Mouse (Mus musculus): ENCODE data around the gene Grik4.
A peak's percentile ranks its signal among the peaks of the same experiment; 100 is the strongest.

Gene Grik4

DNA sequence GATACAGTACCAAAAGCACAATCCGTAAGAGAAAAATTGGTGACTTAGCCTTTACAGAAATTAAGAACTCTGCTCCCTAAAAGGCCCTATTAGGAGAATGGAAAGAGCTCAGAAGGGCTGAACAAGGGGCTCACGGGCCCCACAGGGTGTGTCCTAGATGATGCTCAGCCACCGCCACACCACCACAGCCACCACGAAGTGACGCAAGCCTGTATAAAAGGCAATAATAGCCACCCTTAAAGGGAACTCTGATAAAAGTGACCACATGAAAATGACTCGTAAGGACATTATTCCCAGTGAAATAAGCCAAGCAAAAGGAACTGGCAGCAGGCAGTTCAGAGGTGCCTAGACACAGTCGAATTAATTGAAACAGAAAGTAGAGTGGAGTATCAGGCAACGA is 63.3 kb downstream of the Grik4 start:
- Histone ChIP-seq H3K9me3 (ENCODE audit: low read length) (peaks cover 6% of the 10 kb centered on the region; the same call in 1 of the 2 replicates), H3K4me1 (replicated peaks; ENCODE audit: low read depth, low read length) (peaks cover 54% of the 10 kb centered on the region), H3K4me3 (replicated peaks; ENCODE audit: low read length) (no peak overlapping the region), H3K36me3 (ENCODE audit: insufficient read depth, low read length) (no peaks in the 10 kb centered on the region), H3K27me3 (ENCODE audit: insufficient read depth, low read length) (0 out of 2 replicates have a peak, but pooled peaks cover 4% of the 10 kb centered on the region)
- TF ChIP-seq POU5F1 (IDR thresholded peaks at IDR 0.05; ENCODE audit: borderline replicate concordance, low read length) (no peak), NANOG (IDR thresholded peaks at IDR 0.05; ENCODE audit: borderline replicate concordance, low read length) (no peak), CTCF (conservative IDR thresholded peaks at IDR 0.05; ENCODE audit: low read length) (no peak)

- peaks cover 6% of the 10 kb centered on the region; the same call in 1 of the 2 replicates for H3K9me3 ChIP-seq (ENCODE audit: low read length)
- TF ChIP-seq POU5F1 (IDR thresholded peaks at IDR 0.05; ENCODE audit: borderline replicate concordance, low read length) (peak; percentile 8; the same call in 1 of the 2 replicates), CTCF (conservative IDR thresholded peaks at IDR 0.05; ENCODE audit: low read length) (no peak), NANOG (IDR thresholded peaks at IDR 0.05; ENCODE audit: borderline replicate concordance, low read length) (peak; percentile 47; the same call in 1 of the 2 replicates)
Measured at GRCm38 (mm10) chr9:42878401-42878800, 65.9 kb downstream of the Grik4 start.

DNA sequence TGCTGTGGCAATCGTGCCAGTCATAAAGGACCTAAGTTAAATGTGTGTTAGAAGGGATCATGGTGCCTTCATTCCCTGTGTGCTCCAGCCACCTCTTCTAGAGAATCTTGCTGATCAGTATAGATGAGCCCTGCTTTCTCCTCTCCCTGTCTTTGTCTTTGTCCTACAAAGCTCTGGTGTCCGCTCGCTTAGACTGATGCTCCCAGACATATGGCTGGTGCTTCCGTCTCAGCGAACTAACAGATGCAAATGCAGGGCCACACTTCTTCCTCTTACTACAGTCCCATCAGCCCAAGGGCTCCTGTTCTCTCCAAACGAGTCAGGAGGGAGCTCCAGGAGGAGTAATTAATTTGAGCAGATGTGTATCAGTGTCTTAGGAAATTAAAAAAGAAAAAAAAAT is 71.4 kb downstream of the Grik4 start:
- H3K27me3 ChIP-seq (ENCODE audit: insufficient read depth, low read length): peaks cover 5% of the 10 kb centered on the region; the same call in 1 of the 2 replicates
- H3K9me3 ChIP-seq (ENCODE audit: low read length): peaks cover 9% of the 10 kb centered on the region
- H3K4me3 ChIP-seq (replicated peaks; ENCODE audit: low read length): no peak overlapping the region
- no peak for TF ChIP-seq POU5F1 (IDR thresholded peaks at IDR 0.05; ENCODE audit: borderline replicate concordance, low read length)
- no peak for TF ChIP-seq CTCF (conservative IDR thresholded peaks at IDR 0.05; ENCODE audit: low read length)
- no peak for TF ChIP-seq NANOG (IDR thresholded peaks at IDR 0.05; ENCODE audit: borderline replicate concordance, low read length)
- peaks cover 40% of the 10 kb centered on the region for H3K4me1 ChIP-seq (replicated peaks; ENCODE audit: low read depth, low read length)
- no peaks in the 10 kb centered on the region for H3K36me3 ChIP-seq (ENCODE audit: insufficient read depth, low read length)

More at GRCm38 (mm10) chr9:42878401-42878800, 65.9 kb downstream of the Grik4 start:
- Histone ChIP-seq H3K4me1 (replicated peaks; ENCODE audit: low read depth, low read length) (peaks cover 38% of the 10 kb centered on the region), H3K36me3 (ENCODE audit: insufficient read depth, low read length) (no peaks in the 10 kb centered on the region), H3K4me3 (replicated peaks; ENCODE audit: low read length) (no peak overlapping the region), H3K27me3 (ENCODE audit: insufficient read depth, low read length) (no peaks in the 10 kb centered on the region)

DNA sequence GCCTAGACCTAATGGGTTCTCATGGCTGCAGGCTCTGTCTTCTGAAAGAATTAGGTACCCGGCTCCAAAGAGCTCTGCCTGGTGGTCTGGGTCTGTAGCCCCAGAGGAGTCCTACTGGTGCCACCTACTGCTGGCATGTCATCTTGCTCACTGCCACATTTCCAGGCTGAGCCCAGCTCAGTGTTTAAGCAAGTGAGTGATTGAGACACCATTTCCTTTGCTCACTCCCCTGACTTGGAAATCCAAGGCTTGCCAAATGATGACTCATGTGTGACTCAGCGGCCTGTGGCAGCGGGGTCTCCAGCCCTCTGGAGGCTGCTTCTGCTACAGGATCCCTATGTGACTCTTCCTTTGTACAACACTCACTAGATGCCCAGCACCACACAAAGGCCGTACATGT is 72.6 kb downstream of the Grik4 start:
- Histone ChIP-seq H3K4me3 (replicated peaks; ENCODE audit: low read length) (no peak overlapping the region), H3K27me3 (ENCODE audit: insufficient read depth, low read length) (peaks cover 5% of the 10 kb centered on the region; the same call in 1 of the 2 replicates), H3K36me3 (ENCODE audit: insufficient read depth, low read length) (no peaks in the 10 kb centered on the region), H3K9me3 (ENCODE audit: low read length) (peaks cover 9% of the 10 kb centered on the region), H3K4me1 (replicated peaks; ENCODE audit: low read depth, low read length) (peaks cover 31% of the 10 kb centered on the region)
- TF ChIP-seq CTCF (conservative IDR thresholded peaks at IDR 0.05; ENCODE audit: low read length) (no peak), POU5F1 (IDR thresholded peaks at IDR 0.05; ENCODE audit: borderline replicate concordance, low read length) (no peak), NANOG (IDR thresholded peaks at IDR 0.05; ENCODE audit: borderline replicate concordance, low read length) (no peak)

- Histone ChIP-seq H3K36me3 (ENCODE audit: insufficient read depth, low read length) (no peaks in the 10 kb centered on the region), H3K4me1 (replicated peaks; ENCODE audit: low read depth, low read length) (peaks cover 45% of the 10 kb centered on the region), H3K4me3 (replicated peaks; ENCODE audit: low read length) (no peak overlapping the region), H3K9me3 (ENCODE audit: low read length) (peaks cover 9% of the 10 kb centered on the region), H3K27me3 (ENCODE audit: insufficient read depth, low read length) (peaks cover 5% of the 10 kb centered on the region; the same call in 1 of the 2 replicates)
- TF ChIP-seq POU5F1 (IDR thresholded peaks at IDR 0.05; ENCODE audit: borderline replicate concordance, low read length) (no peak), CTCF (conservative IDR thresholded peaks at IDR 0.05; ENCODE audit: low read length) (no peak), NANOG (IDR thresholded peaks at IDR 0.05; ENCODE audit: borderline replicate concordance, low read length) (no peak)
Measured at GRCm38 (mm10) chr9:42870257-42870656, 74.0 kb downstream of the Grik4 start.

DNA sequence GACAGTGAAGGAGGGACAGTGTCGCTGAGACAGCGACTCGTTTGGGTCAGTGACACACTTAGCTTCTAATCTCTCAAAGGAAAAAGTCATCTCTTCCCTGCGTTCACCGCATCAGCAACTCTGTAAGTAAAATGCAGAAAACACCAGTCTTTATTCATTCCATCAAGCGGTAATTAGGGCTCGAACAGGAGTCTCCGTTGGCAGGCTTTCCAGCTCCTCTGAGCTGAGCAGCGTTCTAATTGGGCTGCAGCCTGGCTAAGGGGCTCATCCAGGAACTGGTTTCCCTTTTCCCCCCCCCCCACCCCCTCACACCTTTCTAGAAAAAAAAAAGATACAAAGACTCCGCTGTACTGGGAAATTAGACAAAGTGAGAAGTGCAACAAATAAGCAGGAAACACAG is 75.8 kb downstream of the Grik4 start:
- TF ChIP-seq POU5F1 (IDR thresholded peaks at IDR 0.05; ENCODE audit: borderline replicate concordance, low read length) (no peak), NANOG (IDR thresholded peaks at IDR 0.05; ENCODE audit: borderline replicate concordance, low read length) (no peak), CTCF (conservative IDR thresholded peaks at IDR 0.05; ENCODE audit: low read length) (no peak)
- Histone ChIP-seq H3K36me3 (ENCODE audit: insufficient read depth, low read length) (no peaks in the 10 kb centered on the region), H3K9me3 (ENCODE audit: low read length) (peaks cover 9% of the 10 kb centered on the region)

DNA sequence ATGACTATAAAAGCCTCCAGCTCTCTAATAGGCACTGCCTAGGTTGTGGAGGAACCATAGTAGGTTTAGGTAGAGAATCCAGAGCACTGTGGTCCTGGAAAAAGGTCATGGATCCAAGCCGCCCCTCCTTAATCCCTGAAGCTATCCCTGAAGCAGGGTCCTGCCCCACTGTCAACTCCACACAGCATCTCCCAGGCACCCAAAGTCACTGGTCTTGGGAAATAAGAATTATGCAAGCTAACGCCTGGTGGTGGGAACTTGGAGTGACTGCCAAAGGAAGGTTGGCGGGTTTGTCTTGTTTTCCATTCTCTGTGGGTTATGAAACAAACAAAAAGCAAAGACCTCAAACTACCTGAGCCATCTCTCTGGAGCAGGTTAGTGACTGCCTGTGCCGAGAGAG is 77.6 kb downstream of the Grik4 start:
- no peak for TF ChIP-seq CTCF (conservative IDR thresholded peaks at IDR 0.05; ENCODE audit: low read length)
- TF ChIP-seq NANOG (IDR thresholded peaks at IDR 0.05; ENCODE audit: borderline replicate concordance, low read length): no peak
- TF ChIP-seq POU5F1 (IDR thresholded peaks at IDR 0.05; ENCODE audit: borderline replicate concordance, low read length): no peak
- H3K4me1 ChIP-seq (replicated peaks; ENCODE audit: low read depth, low read length): peaks cover 78% of the 10 kb centered on the region
- no peaks in the 10 kb centered on the region for H3K9me3 ChIP-seq (ENCODE audit: low read length)
- no peaks in the 10 kb centered on the region for H3K36me3 ChIP-seq (ENCODE audit: insufficient read depth, low read length)
- peaks cover 5% of the 10 kb centered on the region; the same call in 1 of the 2 replicates for H3K27me3 ChIP-seq (ENCODE audit: insufficient read depth, low read length)
- no peak overlapping the region for H3K4me3 ChIP-seq (replicated peaks; ENCODE audit: low read length)

More for the DNA sequence above, 75.8 kb downstream of the Grik4 start:
- H3K27me3 ChIP-seq (ENCODE audit: insufficient read depth, low read length): peaks cover 5% of the 10 kb centered on the region; the same call in 1 of the 2 replicates
- peaks cover 63% of the 10 kb centered on the region for H3K4me1 ChIP-seq (replicated peaks; ENCODE audit: low read depth, low read length)
- no peak overlapping the region for H3K4me3 ChIP-seq (replicated peaks; ENCODE audit: low read length)

GRCm38 (mm10) chr9:42865036-42865829 is 79.1 kb downstream of the Grik4 start:
- TF ChIP-seq POU5F1 (IDR thresholded peaks at IDR 0.05; ENCODE audit: borderline replicate concordance, low read length): no peak
- no peak for TF ChIP-seq CTCF (conservative IDR thresholded peaks at IDR 0.05; ENCODE audit: low read length)
- no peak for TF ChIP-seq NANOG (IDR thresholded peaks at IDR 0.05; ENCODE audit: borderline replicate concordance, low read length)
- Histone ChIP-seq H3K27me3 (ENCODE audit: insufficient read depth, low read length) (peaks cover 5% of the 10 kb centered on the region; the same call in 1 of the 2 replicates), H3K36me3 (ENCODE audit: insufficient read depth, low read length) (no peaks in the 10 kb centered on the region), H3K4me3 (replicated peaks; ENCODE audit: low read length) (no peak overlapping the region), H3K4me1 (replicated peaks; ENCODE audit: low read depth, low read length) (peaks cover 86% of the 10 kb centered on the region), H3K9me3 (ENCODE audit: low read length) (peaks cover 5% of the 10 kb centered on the region; the same call in 1 of the 2 replicates)

Measured in E14TG2a.4 (cell line).